In the genomic region with DNA sequence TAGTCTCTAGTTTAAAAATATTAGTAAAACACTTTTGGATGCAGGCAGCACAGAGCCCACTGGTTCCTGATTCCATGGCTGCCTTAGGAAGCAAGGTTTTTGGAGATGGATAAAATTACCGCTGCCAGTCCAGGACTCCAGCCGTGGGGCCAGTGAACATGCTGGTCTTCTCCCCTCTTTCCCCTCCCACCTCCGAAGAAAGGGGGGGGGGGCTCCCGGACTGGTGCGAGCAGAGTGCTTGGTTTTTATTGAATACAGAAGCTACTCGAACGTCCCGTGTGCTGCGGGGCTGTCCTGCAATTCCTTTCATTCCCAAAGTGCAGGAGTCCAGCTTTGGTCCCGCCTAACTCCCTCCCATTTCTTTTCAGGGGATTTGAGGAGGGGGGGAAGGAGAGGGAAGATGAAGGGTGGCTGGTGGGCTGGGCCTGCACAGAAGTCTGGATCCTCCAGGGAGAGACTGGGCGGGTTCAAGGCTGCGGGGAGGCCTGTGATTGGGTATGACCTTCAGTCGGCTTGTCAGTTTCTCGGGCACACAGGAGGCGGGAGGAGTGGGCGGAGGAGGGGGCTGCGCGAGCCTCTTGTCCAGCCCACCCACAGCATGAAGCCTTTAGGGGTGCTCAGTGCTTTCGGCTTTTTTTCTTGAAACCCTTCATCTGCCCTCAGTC, we compare ENCODE assay signal across 8 mouse cellular contexts. TPM values are rescaled to one million over a fixed set of nuclear protein-coding genes. Genes with fewer than 3 reads are reported as not detected.
A peak's percentile ranks its signal among the peaks of the same experiment; 100 is the strongest.
DNase-seq lines count a peak whose midpoint lies in the region; ATAC-seq and TF ChIP-seq lines count a peak whose summit lies in the region.

Col11a1 (plus strand) TSS at position 570 of the 665 bp plus-strand sequence.

- TF ChIP-seq CTCF in gastrocnemius, adult 2 months (IDR thresholded peaks at IDR 0.05) = no peak
- no peak for TF ChIP-seq CTCF in stomach, postnatal 0 days (IDR thresholded peaks at IDR 0.05; ENCODE audit: low read depth)

- no peaks in the 10 kb centered on the region for H3K9me3 ChIP-seq in intestine, embryonic 15.5 days
- H3K9me3 ChIP-seq in midbrain, embryonic 15.5 days = no peaks in the 10 kb centered on the region
- no peaks in the 10 kb centered on the region for H3K9me3 ChIP-seq in stomach, postnatal 0 days (ENCODE audit: control insufficient read depth, low read length)

- H3K4me3 ChIP-seq in gastrocnemius, adult 2 months = peak within 1 kb of the TSS; percentile 67
- peak within 1 kb of the TSS; percentile 47 for H3K4me3 ChIP-seq in intestine, embryonic 15.5 days (replicated peaks)
- H3K4me3 ChIP-seq in midbrain, embryonic 15.5 days = peak within 1 kb of the TSS; percentile 79
- peak within 1 kb of the TSS; percentile 43 for H3K4me3 ChIP-seq in stomach, postnatal 0 days (ENCODE audit: low read depth, low read length)

- intact Hi-C loops in gastrocnemius, adult 2 months (cut with DNase I) = no loop called here
- intact Hi-C loops in left cerebral cortex, postnatal 36 days (cut with DNase I) = loop anchor here (5.0 kb wide), 1 partner anchor 378 kb away; no protein-coding TSS in a partner anchor

- H3K27ac ChIP-seq in gastrocnemius, adult 2 months = peak within 1 kb of the TSS; percentile 43
- H3K27ac ChIP-seq in intestine, embryonic 15.5 days = no peak within 1 kb of the TSS
- 0 out of 2 replicates have a peak within 1 kb of the TSS, but pooled peaks have one; percentile 18 for H3K27ac ChIP-seq in midbrain, embryonic 15.5 days
- no peak within 1 kb of the TSS for H3K27ac ChIP-seq in stomach, postnatal 0 days (replicated peaks)

- DNase-seq in adrenal gland, adult 8-10 months = peak; percentile 29
- DNase-seq in gastrocnemius, adult 2 months = peak; percentile 50
- peak; percentile 33 to 37 for DNase-seq in left cerebral cortex, postnatal 36 days (ENCODE audit: low spot score in 2 of 2)
- DNase-seq in stomach, postnatal 0 days (ENCODE audit: low spot score) = peak; percentile 58
- no peak for DNase-seq in thymus, postnatal 14 days

- H3K27me3 ChIP-seq in intestine, embryonic 15.5 days (replicated peaks) = no peaks in the 10 kb centered on the region; the same call in 1 of the 2 replicates
- no peaks in the 10 kb centered on the region for H3K27me3 ChIP-seq in midbrain, embryonic 15.5 days (replicated peaks)
- no peaks in the 10 kb centered on the region for H3K27me3 ChIP-seq in stomach, postnatal 0 days (ENCODE audit: control insufficient read depth, insufficient read depth, low read length)

- H3K9ac ChIP-seq in intestine, embryonic 15.5 days = peak within 1 kb of the TSS; percentile 29
- peak within 1 kb of the TSS; percentile 63 for H3K9ac ChIP-seq in midbrain, embryonic 15.5 days
- H3K9ac ChIP-seq in stomach, postnatal 0 days (ENCODE audit: low read length) = peak within 1 kb of the TSS; percentile 48

- no peak for TF ChIP-seq EP300 in stomach, postnatal 0 days (optimal IDR thresholded peaks at IDR 0.05)

- WGBS in intestine, embryonic 15.5 days = 1% methylated on average over 19 of the region's 19 CpGs
- WGBS in midbrain, embryonic 15.5 days = under 1% methylated on average over 19 of the region's 19 CpGs
- WGBS in stomach, postnatal 0 days = under 1% methylated on average over 19 of the region's 19 CpGs

- ATAC-seq in common myeloid progenitor, adult 5-6 weeks (replicated peaks; ENCODE audit: low read depth, poor library complexity, severe bottlenecking) = 0 out of 2 replicates have a peak, but pooled peaks have one; percentile 36
- peak; percentile 99 for ATAC-seq in intestine, embryonic 15.5 days
- peak; percentile 98 for ATAC-seq in midbrain, embryonic 15.5 days (replicated peaks)
- ATAC-seq in stomach, postnatal 0 days (ENCODE audit: low FRiP score, low TSS enrichment) = peak; percentile 85; the same call in 1 of the 2 replicates

- no peaks in the 10 kb centered on the region for H3K36me3 ChIP-seq in intestine, embryonic 15.5 days
- H3K36me3 ChIP-seq in midbrain, embryonic 15.5 days (replicated peaks) = no peaks in the 10 kb centered on the region
- no peaks in the 10 kb centered on the region for H3K36me3 ChIP-seq in stomach, postnatal 0 days (ENCODE audit: control insufficient read depth, insufficient read depth, low read length)

- H3K4me1 ChIP-seq in intestine, embryonic 15.5 days (replicated peaks) = peaks cover 6% of the 10 kb centered on the region; the same call in 1 of the 2 replicates
- peaks cover 10% of the 10 kb centered on the region; the same call in 1 of the 2 replicates for H3K4me1 ChIP-seq in midbrain, embryonic 15.5 days
- H3K4me1 ChIP-seq in stomach, postnatal 0 days (replicated peaks; ENCODE audit: control insufficient read depth, insufficient read depth) = no peaks in the 10 kb centered on the region

- H3K4me2 ChIP-seq in intestine, embryonic 15.5 days (replicated peaks) = peak within 1 kb of the TSS; percentile 91
- H3K4me2 ChIP-seq in midbrain, embryonic 15.5 days = peak within 1 kb of the TSS; percentile 97
- H3K4me2 ChIP-seq in stomach, postnatal 0 days (replicated peaks; ENCODE audit: low read depth) = peak within 1 kb of the TSS; percentile 60

RNA-seq across cellular contexts. Expression of gene Col11a1, which starts in this region (rescaled TPM):
- 1 to 10 TPM; 1.1 to 4.3 (median 2.9) TPM for total RNA-seq in adrenal gland, adult 8-10 months (2022)
- total RNA-seq in common myeloid progenitor, adult 5-6 weeks (2017) = not detected in 2 replicates
- total RNA-seq in gastrocnemius, adult 2 months (2021) = 1 to 10 TPM; 2.1 to 7.5 TPM
- 4.9 and 5.4 TPM in 2 replicates for polyA plus RNA-seq in intestine, embryonic 15.5 days (2015; fragmentation: Nextera tagmentation; extraction: Ambion mirVana)
- 10 to 100 TPM in 1 of 2 experiments, 1 to 10 TPM in 1; 5.1 to 10.6 TPM for total RNA-seq in left cerebral cortex, postnatal 36 days (2021)
- 8.8 and 12.5 TPM in 2 replicates for polyA plus RNA-seq in midbrain, embryonic 15.5 days (2015; fragmentation: Nextera tagmentation; extraction: Ambion mirVana)
- 3.5 and 4.0 TPM in 2 replicates for polyA plus RNA-seq in stomach, postnatal 0 days (2015; fragmentation: Nextera tagmentation; extraction: Ambion mirVana)

Comparison
In these comparisons a context has a peak if more than half of its experiments do, and no peak if none do; other contexts are left out.
1. Peak in ATAC-seq in common myeloid progenitor, adult 5-6 weeks; RNA of the gene not detected or under 1 TPM.
2. ATAC-seq: peak in every context shown above with its lines; median percentile 99 in intestine, embryonic 15.5 days; 98 in midbrain, embryonic 15.5 days; 85 in stomach, postnatal 0 days; 36 in common myeloid progenitor, adult 5-6 weeks.
3. H3K27ac ChIP-seq: peak in gastrocnemius, adult 2 months (single experiment) and midbrain, embryonic 15.5 days (single experiment); none in intestine, embryonic 15.5 days (single experiment) and stomach, postnatal 0 days (single experiment).
4. Peak in every context shown above with its lines, with median percentiles within 50 percentile points of each other: H3K4me3 ChIP-seq, H3K4me2 ChIP-seq and H3K9ac ChIP-seq.